Mouse (Mus musculus) liver, postnatal 0 days (tissue): Measurements from ENCODE around the gene Mef2d.

ENCODE experiments used
- CTCF ChIP-seq: sonication (generic); IDR thresholded peaks from 2 replicates; pipeline ENCODE4 v1.5.1; 2016; ENCODE audit warnings: antibody characterized with exemption, low read depth
- EP300 ChIP-seq: IDR thresholded peaks from 2 replicates; pipeline ENCODE4 v1.6.1; 2016; ENCODE audit warnings: antibody characterized with exemption, low read depth, mild to moderate bottlenecking

DNA sequence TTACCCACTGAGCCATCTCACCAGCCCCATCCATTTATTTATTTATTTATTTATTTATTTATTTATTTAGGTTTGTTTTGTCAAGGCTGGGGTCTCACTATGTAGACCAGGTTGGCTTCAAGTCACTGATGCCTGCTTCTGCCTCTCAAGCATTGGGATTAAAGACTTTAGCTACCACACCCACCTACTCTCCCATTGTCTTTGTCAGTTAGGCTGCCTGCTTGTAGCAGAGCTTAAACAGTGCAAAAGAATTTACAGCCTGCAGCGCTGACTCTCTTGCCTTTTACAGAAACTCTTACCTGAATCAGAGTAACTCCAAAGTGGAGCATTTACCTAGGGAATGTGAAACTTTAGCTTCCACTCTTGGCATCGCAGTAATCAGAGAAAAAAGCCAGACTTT lies 12.1 kb downstream of the Mef2d start:
- no peak for TF ChIP-seq EP300
- no peak for TF ChIP-seq CTCF
